17 mouse cellular contexts compared by ENCODE assay signal in the genomic region with DNA sequence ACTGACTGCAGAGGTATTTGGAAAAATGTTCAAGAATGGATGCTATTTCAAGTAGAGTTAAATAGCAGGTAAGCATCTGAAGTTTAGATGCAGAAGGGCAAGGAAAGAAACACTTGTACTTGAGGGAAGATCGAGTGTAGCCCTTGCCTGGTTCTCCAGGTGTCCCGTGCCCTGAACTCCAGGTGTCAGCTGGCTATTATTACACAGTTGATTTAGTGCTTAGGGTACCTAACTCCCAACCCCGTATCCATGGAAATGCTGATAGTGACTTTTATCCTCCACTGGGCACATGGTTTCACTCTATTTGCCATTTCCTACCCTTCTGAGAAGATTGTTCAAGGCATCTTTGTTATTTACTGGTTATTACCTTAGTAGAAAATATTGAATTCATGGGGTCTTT.
"Had no signal": no experiment of that assay in that cellular context is flagged by ENCODE, and none has a peak within 500 bp of the region (broad histone marks: within the 10 kb centered on the region; RNA-seq: fewer than 3 reads in every experiment).

No protein-coding gene starts in this region.

- H3K9me3 ChIP-seq: midbrain, embryonic 13.5 days; midbrain, embryonic 15.5 days; neural tube, embryonic 13.5 days; neural tube, embryonic 15.5 days had no signal

- H3K27me3 ChIP-seq: midbrain, embryonic 13.5 days; midbrain, embryonic 15.5 days; neural tube, embryonic 13.5 days; neural tube, embryonic 15.5 days had no signal

- H3K9ac ChIP-seq: lung, embryonic 14.5 days; midbrain, embryonic 13.5 days; midbrain, embryonic 15.5 days; neural tube, embryonic 13.5 days; neural tube, embryonic 15.5 days had no signal

- H3K4me3 ChIP-seq: midbrain, embryonic 13.5 days; midbrain, embryonic 15.5 days; neural tube, embryonic 13.5 days; neural tube, embryonic 15.5 days had no signal

- H3K27ac ChIP-seq: midbrain, embryonic 13.5 days; midbrain, embryonic 15.5 days; neural tube, embryonic 13.5 days; neural tube, embryonic 15.5 days had no signal

- ATAC-seq: midbrain, embryonic 13.5 days; midbrain, embryonic 15.5 days had no signal

- H3K4me1 ChIP-seq: midbrain, embryonic 13.5 days; midbrain, embryonic 15.5 days; neural tube, embryonic 13.5 days; neural tube, embryonic 15.5 days had no signal

- DNase-seq: lung, adult 18-20 months; lung, embryonic 14.5 days; lung, postnatal 10 days; lung, postnatal 4 days; retina, postnatal 1 day; right cerebral cortex, adult 18-20 months; right cerebral cortex, postnatal 25 days; right cerebral cortex, postnatal 4 days; spleen, adult 18-20 months; thymus, adult 18-20 months; thymus, postnatal 14 days; thymus, postnatal 36 days had no signal

- H3K4me2 ChIP-seq: lung, embryonic 14.5 days; midbrain, embryonic 11.5 days; midbrain, embryonic 13.5 days; midbrain, embryonic 15.5 days; neural tube, embryonic 13.5 days; neural tube, embryonic 15.5 days had no signal

- H3K36me3 ChIP-seq: midbrain, embryonic 13.5 days; midbrain, embryonic 15.5 days; neural tube, embryonic 13.5 days; neural tube, embryonic 15.5 days had no signal
